Mouse (Mus musculus) adipocyte (in vitro differentiated cells): ENCODE measurements around the gene Olfr26.
"Not testable (repeated sequence)": the region's sequence is repeated elsewhere in the genome, so short reads cannot be mapped to it uniquely, and the experiment has no call there.

Source experiments
- DNase-seq: peaks from one replicate; pipeline ENCODE4 v3.0.0-alpha.2; 2016; ENCODE audit warnings: low spot score

Olfr26 gene

DNA sequence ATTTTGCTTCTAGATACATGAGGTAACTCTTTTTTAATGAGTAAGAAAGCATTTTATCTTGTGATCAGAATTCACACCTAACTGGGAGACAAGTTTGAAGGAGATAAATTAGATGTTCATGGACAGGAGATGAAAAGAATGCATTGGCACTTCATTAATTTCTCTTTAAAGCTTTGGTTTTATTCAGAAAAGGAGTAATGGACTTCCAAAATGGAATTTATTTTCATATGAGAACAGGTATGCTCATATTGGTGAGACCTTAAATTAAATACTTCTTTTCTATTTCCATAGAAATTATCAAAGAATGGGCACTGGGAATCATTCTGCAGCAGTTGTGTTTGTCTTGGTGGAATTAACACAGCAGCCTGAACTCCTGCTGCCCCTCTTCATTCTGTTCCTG, at the start of gene Olfr26:
Olfr26 (plus strand) TSS at position 301 of the 400 bp plus-strand sequence.
- no peak for DNase-seq

DNA sequence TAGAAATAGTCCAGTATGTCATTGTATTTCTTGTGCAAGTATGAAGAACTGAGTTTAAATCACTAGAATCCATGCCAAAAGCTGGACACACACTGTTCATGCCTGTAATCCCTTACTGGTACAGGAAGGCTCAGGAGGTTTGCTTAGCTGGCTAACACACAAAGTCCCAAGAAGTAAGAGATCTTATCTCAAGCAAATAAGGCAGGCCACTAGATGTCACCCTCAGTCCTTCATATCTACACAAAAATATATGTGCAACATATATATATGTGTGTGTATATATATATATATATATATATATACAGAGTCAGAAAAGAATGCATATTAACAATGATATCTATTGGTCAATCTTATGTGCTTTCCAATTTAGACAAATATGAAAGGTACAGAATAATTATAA, 49.2 kb upstream of the Olfr26 start:
- DNase-seq: no peak

DNA sequence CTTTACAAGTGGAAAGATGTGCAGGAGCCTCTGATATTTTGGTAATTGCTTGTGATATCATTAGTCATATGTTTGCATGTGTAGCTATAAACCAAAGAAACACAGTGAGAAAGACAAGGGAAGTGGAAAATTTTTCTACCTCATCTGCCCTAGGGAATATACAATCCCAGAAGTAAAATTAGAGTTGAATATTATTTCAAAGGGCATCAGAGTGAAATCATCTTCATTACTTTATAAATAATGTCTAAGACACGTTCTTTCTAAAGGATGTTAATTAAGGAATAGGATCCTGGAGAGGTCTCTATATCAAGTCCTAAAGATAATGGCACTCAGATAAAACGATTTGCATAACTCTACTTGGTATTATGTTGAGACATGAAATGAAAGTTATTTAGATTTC, 40.5 kb upstream of the Olfr26 start, which contains the start of gene Olfr922:
Olfr922 (plus strand) TSS at position 301 of the 400 bp plus-strand sequence.
- DNase-seq: no peak

DNA sequence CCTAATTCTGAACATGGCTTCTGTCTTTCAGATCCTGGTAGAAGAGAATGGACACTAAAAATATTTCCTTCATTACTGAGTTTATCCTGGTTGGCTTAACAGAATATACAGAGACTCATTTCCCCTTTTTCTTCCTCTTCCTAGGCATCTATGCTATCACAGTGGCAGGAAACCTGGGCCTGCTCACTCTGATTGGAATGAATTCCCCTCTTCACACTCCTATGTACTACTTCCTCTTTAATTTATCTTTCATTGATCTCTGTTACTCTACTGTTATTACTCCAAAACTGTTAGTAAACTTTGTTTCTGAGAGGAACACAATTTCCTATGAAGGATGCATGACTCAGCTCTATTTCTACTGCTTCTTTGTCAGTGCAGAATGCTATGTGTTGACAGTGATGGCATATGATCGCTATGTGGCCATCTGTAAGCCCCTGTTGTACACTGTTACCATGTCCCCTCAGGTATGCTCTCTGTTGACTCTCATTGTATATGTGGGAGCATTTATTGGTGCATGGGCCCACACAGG, 39.3 kb upstream of the Olfr26 start:
- DNase-seq: no peak

DNA sequence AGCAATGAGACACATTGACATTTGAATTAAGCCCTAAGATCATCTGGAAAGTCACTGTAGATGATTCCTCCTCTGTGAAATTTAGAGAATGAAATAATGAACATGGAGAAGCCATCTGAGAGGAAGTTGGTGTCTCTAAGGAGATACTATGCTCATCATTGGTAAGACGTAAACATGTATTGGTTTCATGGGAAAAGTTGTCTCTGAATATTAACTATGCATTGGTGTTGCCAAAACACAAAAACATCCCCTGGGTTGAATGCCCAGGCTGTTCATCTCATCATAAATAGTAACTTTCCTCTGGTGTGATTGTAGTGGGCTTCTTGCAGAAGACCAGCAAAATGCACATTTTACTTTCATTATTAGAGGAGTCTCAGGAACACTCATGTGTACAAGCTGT, 28.6 kb upstream of the Olfr26 start, which contains the start of gene Olfr923:
Olfr923 (plus strand) TSS at position 301 of the 400 bp plus-strand sequence.
- DNase-seq: no peak

DNA sequence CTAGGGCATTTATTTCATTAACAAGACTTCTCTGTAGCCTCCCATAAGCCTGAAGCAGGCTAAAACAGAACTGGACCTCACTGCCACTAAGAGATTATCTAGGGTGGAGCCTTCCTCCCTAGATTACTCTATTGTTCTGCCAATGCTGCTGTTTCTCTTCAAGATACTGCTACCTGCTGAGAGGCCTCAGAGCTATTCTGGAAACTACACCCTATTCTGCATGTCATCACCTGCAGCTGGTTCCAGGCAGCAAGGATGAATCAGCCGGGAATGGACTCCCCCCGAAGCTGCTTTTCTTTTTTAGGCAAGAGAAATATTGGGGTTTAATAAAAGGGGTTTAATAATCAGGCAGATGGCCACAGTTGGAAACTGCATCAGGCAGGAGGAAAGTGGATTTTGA, 21.8 kb upstream of the Olfr26 start:
- no peak for DNase-seq

DNA sequence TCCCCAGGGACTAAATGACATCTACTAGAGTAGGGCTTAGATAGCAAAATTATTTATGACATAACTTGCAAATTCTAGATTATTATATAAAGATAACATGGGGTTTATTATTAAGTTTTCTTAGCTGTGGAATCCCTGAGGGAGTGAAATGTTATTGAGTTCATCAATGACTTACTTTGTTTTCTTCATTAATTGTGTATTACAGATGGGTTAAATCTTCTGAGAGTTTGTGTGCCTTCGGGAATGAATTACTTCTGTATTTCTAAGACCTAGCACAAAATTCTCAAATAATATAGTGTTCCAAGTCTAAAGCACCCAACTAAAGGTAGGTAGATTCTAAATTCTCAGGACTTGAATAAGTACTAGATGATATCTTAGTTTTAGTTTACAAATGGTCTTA, 10.7 kb upstream of the Olfr26 start, which contains the start of gene Olfr924:
Olfr924 (plus strand) TSS at position 301 of the 400 bp plus-strand sequence.
- DNase-seq: no peak

DNA sequence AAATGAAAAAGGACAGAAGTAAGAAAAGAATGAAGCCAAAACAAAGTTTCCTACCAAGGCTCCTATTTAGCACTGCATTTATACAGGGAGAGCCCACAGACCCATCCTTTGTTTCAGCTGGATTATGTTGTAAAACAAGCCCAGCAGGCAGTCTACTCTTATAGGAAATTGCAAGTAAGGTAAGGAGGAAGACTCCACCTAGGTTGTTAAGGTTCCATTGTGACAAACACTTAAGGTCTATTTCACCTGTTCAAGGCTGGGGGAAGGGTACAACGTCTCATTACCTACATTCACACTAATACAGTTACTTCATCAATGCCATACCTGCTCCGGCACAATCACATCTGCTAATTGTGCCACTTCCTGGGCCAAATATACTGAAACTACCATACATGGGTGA, 20.0 kb downstream of the Olfr26 start:
- DNase-seq: not testable (repeated sequence)

DNA sequence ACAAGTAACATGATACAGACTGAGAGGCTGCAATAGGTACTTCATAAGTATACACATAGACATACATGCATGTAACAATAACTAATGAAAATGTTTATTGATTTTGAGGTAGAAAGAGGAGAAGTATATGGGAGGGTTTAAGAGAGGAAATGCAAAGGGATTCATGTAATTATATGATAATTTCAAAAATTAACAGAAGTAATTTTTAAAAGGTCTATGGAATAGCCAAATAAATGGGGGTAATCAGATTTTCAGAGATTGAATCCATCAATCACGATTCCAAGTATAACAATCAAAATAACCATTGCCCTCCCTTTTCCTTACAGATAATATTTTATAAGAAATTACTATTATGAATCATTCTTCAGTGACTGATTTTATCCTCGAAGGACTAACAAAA, 22.0 kb downstream of the Olfr26 start, which contains the start of gene Olfr926:
Olfr926 (plus strand) TSS at position 301 of the 400 bp plus-strand sequence.
- DNase-seq: no peak
